Mouse (Mus musculus) midbrain, embryonic 15.5 days (tissue): ENCODE measurements at regions not wholly inside any gene's neighbourhood (a gene's known extent, or its start where the extent isn't known, plus 50 kb on each side); places are given as distances from the start of the nearest gene placed in this dataset.

Experiments
- ATAC-seq: fragments of 200-750 bp; cut with Nextera tagmentation; replicated peaks from 2 replicates; pipeline ENCODE4 v1.8.0; 2017; ENCODE audit warnings: moderate TSS enrichment
- H3K27ac ChIP-seq: fragments of 300-500 bp; sonication (generic); 2 replicates; pipeline ENCODE4 v1.5.1; 2015; ENCODE audit warnings: mild to moderate bottlenecking, inconsistent platforms
- H3K27me3 ChIP-seq: fragments of 300-500 bp; sonication (generic); replicated peaks from 2 replicates; pipeline ENCODE4 v1.6.1; 2015; ENCODE audit warnings: inconsistent platforms
- H3K36me3 ChIP-seq: fragments of 300-500 bp; sonication (generic); replicated peaks from 2 replicates; pipeline ENCODE4 v1.6.1; 2015; ENCODE audit warnings: inconsistent platforms
- H3K4me1 ChIP-seq: fragments of 300-500 bp; sonication (generic); 2 replicates; pipeline ENCODE4 v1.6.1; 2015; ENCODE audit warnings: inconsistent platforms
- H3K4me2 ChIP-seq: fragments of 300-500 bp; sonication (generic); 2 replicates; pipeline ENCODE4 v1.6.1; 2015; ENCODE audit warnings: inconsistent platforms, mild to moderate bottlenecking, moderate library complexity
- H3K4me3 ChIP-seq: fragments of 300-500 bp; sonication (generic); 2 replicates; pipeline ENCODE4 v1.5.1; 2015; ENCODE audit warnings: mild to moderate bottlenecking, inconsistent platforms
- H3K9ac ChIP-seq: fragments of 300-500 bp; sonication (generic); 2 replicates; pipeline ENCODE4 v1.6.1; 2015; ENCODE audit warnings: mild to moderate bottlenecking, inconsistent platforms
- H3K9me3 ChIP-seq: fragments of 300-500 bp; sonication (generic); 2 replicates; pipeline ENCODE4 v1.6.1; 2016; ENCODE audit warnings: inconsistent platforms
- WGBS: fragments of 180-500 bp; shearing (Covaris S2); methylation state at CpG from one replicate; pipeline ENCODE4 v1.1.7; 2015; ENCODE audit warnings: mixed read lengths; 5-methylcytosine and 5-hydroxymethylcytosine counted together

- Histone ChIP-seq H3K36me3 (no peaks in the 10 kb centered on the region), H3K27me3 (no peaks in the 10 kb centered on the region), H3K4me3 (no peak overlapping the region), H3K9ac (no peak overlapping the region), H3K4me1 (peaks cover 6% of the 10 kb centered on the region), H3K9me3 (no peaks in the 10 kb centered on the region), H3K27ac (no peak overlapping the region), H3K4me2 (no peak overlapping the region)
- 55% methylated on average over 3 of the region's 3 CpGs for WGBS
- no peak for ATAC-seq
These were observed 105.6 kb upstream of the Gas2 start for GRCm38 (mm10) chr7:51756218-51756617.

- Histone ChIP-seq H3K36me3 (no peaks in the 10 kb centered on the region), H3K4me1 (no peaks in the 10 kb centered on the region), H3K9me3 (no peaks in the 10 kb centered on the region), H3K27ac (no peak overlapping the region), H3K27me3 (no peaks in the 10 kb centered on the region), H3K4me2 (no peak overlapping the region), H3K9ac (no peak overlapping the region), H3K4me3 (no peak overlapping the region)
- ATAC-seq = no peak
- WGBS = 80% methylated on average over 3 of the region's 3 CpGs
These were observed 102.2 kb upstream of the Gas2 start for GRCm38 (mm10) chr7:51759536-51760153.

GRCm38 (mm10) chr7:51767066-51767465 is 94.7 kb upstream of the Gas2 start:
- no peaks in the 10 kb centered on the region for H3K27me3 ChIP-seq
- H3K9me3 ChIP-seq = no peaks in the 10 kb centered on the region
- no peaks in the 10 kb centered on the region for H3K36me3 ChIP-seq
- no peak overlapping the region for H3K27ac ChIP-seq
- no peak overlapping the region for H3K9ac ChIP-seq
- no peak overlapping the region for H3K4me2 ChIP-seq
- peaks cover 12% of the 10 kb centered on the region for H3K4me1 ChIP-seq
- no peak overlapping the region for H3K4me3 ChIP-seq
- no peak for ATAC-seq

- Histone ChIP-seq H3K9ac (peak overlapping the region; percentile 8; the same call in 1 of the 2 replicates), H3K27ac (peak overlapping the region; percentile 88), H3K36me3 (no peaks in the 10 kb centered on the region), H3K27me3 (no peaks in the 10 kb centered on the region), H3K9me3 (no peaks in the 10 kb centered on the region), H3K4me2 (peak overlapping the region; percentile 29), H3K4me3 (no peak overlapping the region), H3K4me1 (peaks cover 16% of the 10 kb centered on the region)
- 36% methylated on average over 8 of the region's 8 CpGs for WGBS
- peak; percentile 97 for ATAC-seq
These were observed 89.6 kb upstream of the Gas2 start for GRCm38 (mm10) chr7:51771895-51772871.

- H3K9me3 ChIP-seq = no peaks in the 10 kb centered on the region
- no peak overlapping the region for H3K4me3 ChIP-seq
- 65% methylated on average over 1 of the region's 1 CpGs for WGBS
- H3K27me3 ChIP-seq = no peaks in the 10 kb centered on the region
- H3K4me2 ChIP-seq = no peak overlapping the region
- H3K36me3 ChIP-seq = no peaks in the 10 kb centered on the region
- no peak overlapping the region for H3K9ac ChIP-seq
- H3K4me1 ChIP-seq = peaks cover 16% of the 10 kb centered on the region
- no peak for ATAC-seq
- no peak overlapping the region for H3K27ac ChIP-seq
These were observed 85.8 kb upstream of the Gas2 start for GRCm38 (mm10) chr7:51775968-51776367.

- Histone ChIP-seq H3K4me3 (no peak overlapping the region), H3K36me3 (no peaks in the 10 kb centered on the region), H3K9ac (no peak overlapping the region), H3K9me3 (no peaks in the 10 kb centered on the region), H3K27ac (peak overlapping the region; percentile 57; the same call in 1 of the 2 replicates), H3K4me2 (no peak overlapping the region), H3K4me1 (peaks cover 10% of the 10 kb centered on the region), H3K27me3 (no peaks in the 10 kb centered on the region)
- no peak for ATAC-seq
- 67% methylated on average over 4 of the region's 4 CpGs for WGBS
These were observed 78.6 kb upstream of the Gas2 start for GRCm38 (mm10) chr7:51783070-51783776.

GRCm38 (mm10) chr7:51783923-51784686 is 77.7 kb upstream of the Gas2 start:
- Histone ChIP-seq H3K9me3 (no peaks in the 10 kb centered on the region), H3K4me2 (no peak overlapping the region), H3K27ac (peak overlapping the region; percentile 63), H3K4me3 (no peak overlapping the region), H3K4me1 (peaks cover 10% of the 10 kb centered on the region), H3K36me3 (no peaks in the 10 kb centered on the region), H3K27me3 (no peaks in the 10 kb centered on the region), H3K9ac (no peak overlapping the region)
- 35% methylated on average over 14 of the region's 14 CpGs for WGBS
- peak; percentile 70 for ATAC-seq

- H3K36me3 ChIP-seq = no peaks in the 10 kb centered on the region
- H3K4me1 ChIP-seq = peaks cover 12% of the 10 kb centered on the region
- no peaks in the 10 kb centered on the region for H3K27me3 ChIP-seq
- peak; percentile 83 for ATAC-seq
- H3K4me2 ChIP-seq = peak overlapping the region; percentile 31
- H3K9ac ChIP-seq = peak overlapping the region; percentile 29; the same call in 1 of the 2 replicates
- H3K9me3 ChIP-seq = no peaks in the 10 kb centered on the region
- H3K4me3 ChIP-seq = peak overlapping the region; percentile 7; the same call in 1 of the 2 replicates
- 24% methylated on average over 17 of the region's 17 CpGs for WGBS
- peak overlapping the region; percentile 75 for H3K27ac ChIP-seq
These were observed 70.9 kb upstream of the Gas2 start for GRCm38 (mm10) chr7:51790690-51791560.

- Histone ChIP-seq H3K4me1 (peaks cover 12% of the 10 kb centered on the region), H3K27ac (peak overlapping the region; percentile 75), H3K4me3 (no peak overlapping the region), H3K4me2 (peak overlapping the region; percentile 31), H3K9me3 (no peaks in the 10 kb centered on the region), H3K27me3 (no peaks in the 10 kb centered on the region), H3K36me3 (no peaks in the 10 kb centered on the region), H3K9ac (peak overlapping the region; percentile 29; the same call in 1 of the 2 replicates)
- WGBS = 43% methylated on average over 3 of the region's 3 CpGs
- ATAC-seq = peak; percentile 65
These were observed 70.3 kb upstream of the Gas2 start for GRCm38 (mm10) chr7:51791561-51791863.
